Comparison of ENCODE assay signal across 15 mouse cellular contexts in the genomic region with DNA sequence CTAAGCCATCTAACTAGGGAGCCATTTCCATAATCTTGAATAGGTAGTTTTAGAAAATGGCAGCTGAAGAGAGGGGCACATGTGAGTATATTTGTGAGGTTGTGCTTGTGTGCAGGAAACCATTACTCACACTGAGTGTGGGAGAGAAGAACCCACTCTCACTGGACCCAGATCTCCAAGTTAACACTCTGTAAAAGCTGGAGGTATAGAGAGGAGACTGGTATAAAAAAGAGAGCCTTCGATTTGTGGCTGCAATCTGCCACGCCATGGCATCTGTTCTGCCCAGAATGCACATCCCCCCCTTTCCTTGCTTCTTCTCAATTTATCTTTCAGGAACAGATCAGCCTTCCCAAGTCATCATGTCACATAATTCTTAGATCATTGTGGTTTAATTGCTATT. TPM values are rescaled to one million over a fixed set of nuclear protein-coding genes. Genes with fewer than 3 reads are reported as not detected.
DNase-seq lines count a peak whose midpoint lies in the region; ATAC-seq lines count a peak whose summit lies in the region.
"Had no signal": no experiment of that assay in that cellular context is flagged by ENCODE, and none has a peak within 500 bp of the region (broad histone marks: within the 10 kb centered on the region; RNA-seq: fewer than 3 reads in every experiment).

No protein-coding gene starts in this region.

- DNase-seq in heart, postnatal 14 days, result no peak
- DNase-seq in kidney, postnatal 10 days, result no peak
- DNase-seq in kidney, postnatal 36 days, result no peak
- DNase-seq: adrenal gland, adult 2 months; cerebellum, adult 11-12 months; kidney, adult 8-10 months; lung, postnatal 14 days; thymus, postnatal 25 days had no signal

- H3K9ac ChIP-seq in heart, embryonic 14.5 days (ENCODE audit: low read length), result no peak overlapping the region
- no peak overlapping the region for H3K9ac ChIP-seq in forebrain, embryonic 15.5 days (replicated peaks)
- no peak overlapping the region for H3K9ac ChIP-seq in hindbrain, embryonic 16.5 days (ENCODE audit: low read depth, low read length)
- peak overlapping the region; percentile 27; the same call in 1 of the 2 replicates for H3K9ac ChIP-seq in neural tube, embryonic 13.5 days
- H3K9ac ChIP-seq: embryonic facial prominence, embryonic 12.5 days; limb, embryonic 13.5 days had no signal

- no peaks in the 10 kb centered on the region for H3K27me3 ChIP-seq in heart, embryonic 14.5 days (ENCODE audit: control insufficient read depth, insufficient read depth, low read length)
- H3K27me3 ChIP-seq in forebrain, embryonic 15.5 days, result no peaks in the 10 kb centered on the region
- H3K27me3 ChIP-seq in hindbrain, embryonic 16.5 days (replicated peaks; ENCODE audit: control insufficient read depth, insufficient read depth, low read length), result no peaks in the 10 kb centered on the region
- no peaks in the 10 kb centered on the region for H3K27me3 ChIP-seq in neural tube, embryonic 13.5 days
- H3K27me3 ChIP-seq: embryonic facial prominence, embryonic 12.5 days; limb, embryonic 13.5 days had no signal

- peak overlapping the region; percentile 8 for H3K4me2 ChIP-seq in heart, embryonic 14.5 days (ENCODE audit: low read length)
- no peak overlapping the region for H3K4me2 ChIP-seq in forebrain, embryonic 15.5 days (replicated peaks)
- no peak overlapping the region for H3K4me2 ChIP-seq in hindbrain, embryonic 16.5 days (ENCODE audit: low read length)
- H3K4me2 ChIP-seq in neural tube, embryonic 13.5 days, result peak overlapping the region; percentile 27
- H3K4me2 ChIP-seq: embryonic facial prominence, embryonic 12.5 days; limb, embryonic 13.5 days had no signal

- 66% methylated on average over 2 of the region's 2 CpGs for WGBS in heart, embryonic 14.5 days
- WGBS in forebrain, embryonic 15.5 days, result 48% methylated on average over 2 of the region's 2 CpGs
- WGBS in hindbrain, embryonic 16.5 days, result 46% methylated on average over 2 of the region's 2 CpGs
- WGBS in neural tube, embryonic 13.5 days, result 34% methylated on average over 2 of the region's 2 CpGs

- peak overlapping the region in 1 of 2 experiments; percentile 32; a peak in 1 of 4 replicates for H3K27ac ChIP-seq in heart, embryonic 14.5 days (replicated peaks in 1 of 2; ENCODE audit: control insufficient read depth in 1 of 2, insufficient read depth in 1 of 2, low read depth in 2 of 2, low read length in 2 of 2)
- peak overlapping the region; percentile 62 for H3K27ac ChIP-seq in forebrain, embryonic 15.5 days (replicated peaks)
- no peak overlapping the region; the same call in 1 of the 2 replicates for H3K27ac ChIP-seq in hindbrain, embryonic 16.5 days (ENCODE audit: low read depth, low read length)
- peak overlapping the region; percentile 87 for H3K27ac ChIP-seq in neural tube, embryonic 13.5 days (replicated peaks)
- H3K27ac ChIP-seq: embryonic facial prominence, embryonic 12.5 days; left cerebral cortex, adult 2 months; limb, embryonic 13.5 days had no signal

- no peaks in the 10 kb centered on the region for H3K36me3 ChIP-seq in heart, embryonic 14.5 days (ENCODE audit: control insufficient read depth, insufficient read depth, low read length)
- H3K36me3 ChIP-seq in forebrain, embryonic 15.5 days, result no peaks in the 10 kb centered on the region
- H3K36me3 ChIP-seq in hindbrain, embryonic 16.5 days (ENCODE audit: control insufficient read depth, insufficient read depth, low read length), result no peaks in the 10 kb centered on the region
- H3K36me3 ChIP-seq in neural tube, embryonic 13.5 days, result no peaks in the 10 kb centered on the region
- H3K36me3 ChIP-seq: embryonic facial prominence, embryonic 12.5 days; limb, embryonic 13.5 days had no signal

- no peaks in the 10 kb centered on the region for H3K9me3 ChIP-seq in heart, embryonic 14.5 days (ENCODE audit: control insufficient read depth, low read length)
- no peaks in the 10 kb centered on the region for H3K9me3 ChIP-seq in forebrain, embryonic 15.5 days
- H3K9me3 ChIP-seq in hindbrain, embryonic 16.5 days (ENCODE audit: control insufficient read depth, low read length), result no peaks in the 10 kb centered on the region
- H3K9me3 ChIP-seq in neural tube, embryonic 13.5 days, result no peaks in the 10 kb centered on the region
- H3K9me3 ChIP-seq: embryonic facial prominence, embryonic 12.5 days; limb, embryonic 13.5 days had no signal

- no peak overlapping the region for H3K4me3 ChIP-seq in heart, embryonic 14.5 days (ENCODE audit: control insufficient read depth in 1 of 2, insufficient read depth in 1 of 2, low read depth in 1 of 2, low read length in 2 of 2)
- H3K4me3 ChIP-seq in forebrain, embryonic 15.5 days, result no peak overlapping the region
- H3K4me3 ChIP-seq in hindbrain, embryonic 16.5 days (ENCODE audit: low read length), result no peak overlapping the region
- H3K4me3 ChIP-seq in neural tube, embryonic 13.5 days, result no peak overlapping the region
- H3K4me3 ChIP-seq: embryonic facial prominence, embryonic 12.5 days; left cerebral cortex, adult 2 months; limb, embryonic 13.5 days had no signal

- no peak for ATAC-seq in heart, embryonic 14.5 days (ENCODE audit: insufficient number of reproducible peaks, insufficient read depth, low FRiP score, low read depth)
- peak; percentile 57 for ATAC-seq in forebrain, embryonic 15.5 days (replicated peaks)
- peak; percentile 42 for ATAC-seq in hindbrain, embryonic 16.5 days
- peak; percentile 73; the same call in 1 of the 2 replicates for ATAC-seq in neural tube, embryonic 13.5 days (ENCODE audit: low read depth)

- intact Hi-C loops in heart, postnatal 14 days (cut with DNase I), result no loop called here

- H3K4me1 ChIP-seq in heart, embryonic 14.5 days (ENCODE audit: control insufficient read depth in 2 of 2, insufficient read depth in 2 of 2, low read length in 2 of 2), result peaks cover 4 to 6% of the 10 kb centered on the region in 2 experiments; a peak in 2 of 4 replicates
- H3K4me1 ChIP-seq in forebrain, embryonic 15.5 days, result peaks cover 11% of the 10 kb centered on the region
- H3K4me1 ChIP-seq in hindbrain, embryonic 16.5 days (ENCODE audit: control insufficient read depth, insufficient read depth, low read depth, low read length), result no peaks in the 10 kb centered on the region
- H3K4me1 ChIP-seq in neural tube, embryonic 13.5 days (replicated peaks), result peaks cover 15% of the 10 kb centered on the region
- H3K4me1 ChIP-seq: embryonic facial prominence, embryonic 12.5 days; limb, embryonic 13.5 days had no signal

RNA-seq across cellular contexts. Expression of gene Tmtc4, which starts 24.8 kb away (rescaled TPM):
- polyA plus RNA-seq in heart, embryonic 14.5 days (2014; fragmentation: Nextera tagmentation; extraction: Ambion mirVana), result 17.4 and 18.3 TPM in 2 replicates
- 10 to 100 TPM; 11.1 to 12.0 TPM for total RNA-seq in heart, postnatal 14 days (2021)
- 36.6 and 39.1 TPM in 2 replicates for polyA plus RNA-seq in forebrain, embryonic 15.5 days (2015; fragmentation: Nextera tagmentation; extraction: Ambion mirVana)
- polyA plus RNA-seq in hindbrain, embryonic 16.5 days (2015; fragmentation: Nextera tagmentation; extraction: Ambion mirVana), result 47.1 and 50.3 TPM in 2 replicates
- polyA plus RNA-seq in neural tube, embryonic 13.5 days (2015; fragmentation: Nextera tagmentation; extraction: Ambion mirVana), result 57.0 and 59.0 TPM in 2 replicates

Comparison
In these comparisons a context has a peak if more than half of its experiments do, and no peak if none do; other contexts are left out.
1. H3K4me2 ChIP-seq: peak in heart, embryonic 14.5 days (single experiment) and neural tube, embryonic 13.5 days (single experiment); none in forebrain, embryonic 15.5 days (single experiment) and hindbrain, embryonic 16.5 days (single experiment).